Mouse (Mus musculus) hindbrain, embryonic 15.5 days (tissue): ENCODE results near the gene Tmem9. TPM values are rescaled to one million over a fixed set of nuclear protein-coding genes. Genes with fewer than 3 reads are reported as not detected.
A peak's percentile ranks its signal among the peaks of the same experiment; 100 is the strongest.

Experiments used
- ATAC-seq: fragments of 200-750 bp; cut with Nextera tagmentation; 2 replicates; pipeline ENCODE4 v1.8.0; 2017; ENCODE audit warnings: low read depth, moderate number of reproducible peaks, moderate TSS enrichment; ENCODE audit not compliant: low FRiP score
- H3K27ac ChIP-seq: fragments of 300-500 bp; sonication (generic); replicated peaks from 2 replicates; pipeline ENCODE4 v1.5.1; 2015; ENCODE audit warnings: mild to moderate bottlenecking, inconsistent platforms
- H3K27me3 ChIP-seq: fragments of 300-500 bp; sonication (generic); 2 replicates; pipeline ENCODE4 v1.6.1; 2015; ENCODE audit warnings: control low read depth, inconsistent platforms
- H3K36me3 ChIP-seq: fragments of 300-500 bp; sonication (generic); 2 replicates; pipeline ENCODE4 v1.6.1; 2015; ENCODE audit warnings: control low read depth, inconsistent platforms
- H3K4me1 ChIP-seq: fragments of 300-500 bp; sonication (generic); replicated peaks from 2 replicates; pipeline ENCODE4 v1.6.1; 2015; ENCODE audit warnings: control low read depth, inconsistent platforms
- H3K4me2 ChIP-seq: fragments of 300-500 bp; sonication (generic); 2 replicates; pipeline ENCODE4 v1.6.1; 2015; ENCODE audit warnings: moderate library complexity, mild to moderate bottlenecking, inconsistent platforms
- H3K4me3 ChIP-seq: fragments of 300-500 bp; sonication (generic); 2 replicates; pipeline ENCODE4 v1.5.1; 2015; ENCODE audit warnings: mild to moderate bottlenecking, inconsistent platforms
- H3K9ac ChIP-seq: fragments of 300-500 bp; sonication (generic); 2 replicates; pipeline ENCODE4 v1.6.1; 2015; ENCODE audit warnings: inconsistent platforms
- H3K9me3 ChIP-seq: fragments of 300-500 bp; sonication (generic); 2 replicates; pipeline ENCODE4 v1.6.1; 2016; ENCODE audit warnings: control low read depth, inconsistent platforms
- WGBS: fragments of 180-500 bp; shearing (Covaris S2); methylation state at CpG from one replicate; pipeline ENCODE4 v1.1.7; 2015; 5-methylcytosine and 5-hydroxymethylcytosine counted together
- polyA plus RNA-seq: library from polyadenylated mRNA; unstranded; fragments of >200 nt; fragmentation: Nextera tagmentation; extraction: Ambion mirVana; gene quantifications from 2 replicates; pipeline ENCODE4 v1.2.1, GENCODE M21; 2015

Tmem9 gene
- polyA plus RNA-seq, 1 experiment from 2014 or later, result 178 TPM

- Histone ChIP-seq H3K27ac (no peak overlapping the region), H3K4me3 (no peak overlapping the region), H3K9ac (no peak overlapping the region), H3K4me1 (no peaks in the 10 kb centered on the region), H3K27me3 (0 out of 2 replicates have a peak, but pooled peaks cover 2% of the 10 kb centered on the region), H3K4me2 (no peak overlapping the region), H3K36me3 (no peaks in the 10 kb centered on the region), H3K9me3 (no peaks in the 10 kb centered on the region)
- ATAC-seq, result no peak
- 94% methylated on average over 2 of the region's 2 CpGs for WGBS
These were observed 6.5 kb upstream of the Tmem9 start for GRCm38 (mm10) chr1:136001438-136001837.

GRCm38 (mm10) chr1:136006292-136006748 is 1.6 kb upstream of the Tmem9 start, which contains the start of gene Igfn1:
Igfn1 (minus strand) TSS chr1:136006342.
- Histone ChIP-seq H3K9me3 (no peaks in the 10 kb centered on the region), H3K4me2 (peak within 1 kb of the TSS; percentile 62), H3K4me3 (no peak within 1 kb of the TSS), H3K36me3 (no peaks in the 10 kb centered on the region), H3K27me3 (peaks cover 12% of the 10 kb centered on the region; the same call in 1 of the 2 replicates), H3K9ac (no peak within 1 kb of the TSS), H3K27ac (no peak within 1 kb of the TSS), H3K4me1 (peaks cover 13% of the 10 kb centered on the region; the same call in 1 of the 2 replicates)
- no peak for ATAC-seq
- 70% methylated on average over 3 of the region's 3 CpGs for WGBS

GRCm38 (mm10) chr1:136008159-136008533 is 196 bp downstream of the Tmem9 start:
- Histone ChIP-seq H3K27ac (no peak overlapping the region), H3K4me2 (peak overlapping the region; percentile 62), H3K9me3 (no peaks in the 10 kb centered on the region), H3K27me3 (peaks cover 12% of the 10 kb centered on the region; the same call in 1 of the 2 replicates), H3K4me1 (peaks cover 13% of the 10 kb centered on the region; the same call in 1 of the 2 replicates), H3K36me3 (no peaks in the 10 kb centered on the region), H3K4me3 (peak overlapping the region; percentile 36), H3K9ac (no peak overlapping the region)
- peak; percentile 34; the same call in 1 of the 2 replicates for ATAC-seq
- 23% methylated on average over 8 of the region's 8 CpGs for WGBS

- no peak overlapping the region for H3K4me2 ChIP-seq
- H3K36me3 ChIP-seq, result no peaks in the 10 kb centered on the region
- ATAC-seq, result no peak
- H3K27ac ChIP-seq, result no peak overlapping the region
- peaks cover 13% of the 10 kb centered on the region; the same call in 1 of the 2 replicates for H3K4me1 ChIP-seq
- H3K9ac ChIP-seq, result no peak overlapping the region
- no peaks in the 10 kb centered on the region for H3K9me3 ChIP-seq
- peaks cover 12% of the 10 kb centered on the region; the same call in 1 of the 2 replicates for H3K27me3 ChIP-seq
- 96% methylated on average over 4 of the region's 4 CpGs for WGBS
- H3K4me3 ChIP-seq, result no peak overlapping the region
These were observed 2.3 kb downstream of the Tmem9 start for GRCm38 (mm10) chr1:136010247-136010646.

GRCm38 (mm10) chr1:136013513-136013912 is 5.6 kb downstream of the Tmem9 start:
- Histone ChIP-seq H3K4me3 (no peak overlapping the region), H3K27me3 (0 out of 2 replicates have a peak, but pooled peaks cover 3% of the 10 kb centered on the region), H3K4me2 (no peak overlapping the region), H3K36me3 (no peaks in the 10 kb centered on the region), H3K9me3 (no peaks in the 10 kb centered on the region), H3K27ac (no peak overlapping the region; the same call in 1 of the 2 replicates), H3K9ac (no peak overlapping the region), H3K4me1 (peaks cover 7% of the 10 kb centered on the region)
- no peak for ATAC-seq
- WGBS, result 86% methylated on average over 4 of the region's 4 CpGs

GRCm38 (mm10) chr1:136014796-136015502 is 7.0 kb downstream of the Tmem9 start:
- peaks cover 2% of the 10 kb centered on the region; the same call in 1 of the 2 replicates for H3K36me3 ChIP-seq
- 88% methylated on average over 2 of the region's 2 CpGs for WGBS
- H3K4me2 ChIP-seq, result no peak overlapping the region
- ATAC-seq, result no peak
- H3K27ac ChIP-seq, result no peak overlapping the region
- H3K9me3 ChIP-seq, result no peaks in the 10 kb centered on the region
- no peak overlapping the region for H3K4me3 ChIP-seq
- H3K27me3 ChIP-seq, result no peaks in the 10 kb centered on the region
- no peak overlapping the region for H3K9ac ChIP-seq
- H3K4me1 ChIP-seq, result peaks cover 20% of the 10 kb centered on the region

GRCm38 (mm10) chr1:136017307-136017706 is 9.4 kb downstream of the Tmem9 start:
- Histone ChIP-seq H3K36me3 (peaks cover 20% of the 10 kb centered on the region), H3K9ac (no peak overlapping the region), H3K27me3 (no peaks in the 10 kb centered on the region), H3K4me1 (peaks cover 20% of the 10 kb centered on the region), H3K4me3 (peak overlapping the region; percentile 78; the same call in 1 of the 2 replicates), H3K4me2 (peak overlapping the region; percentile 80; the same call in 1 of the 2 replicates), H3K9me3 (no peaks in the 10 kb centered on the region), H3K27ac (peak overlapping the region; percentile 49)
- WGBS, result 76% methylated on average over 2 of the region's 2 CpGs
- no peak for ATAC-seq

GRCm38 (mm10) chr1:136017907-136018313 is 10.0 kb downstream of the Tmem9 start:
- Histone ChIP-seq H3K4me1 (peaks cover 20% of the 10 kb centered on the region), H3K27ac (peak overlapping the region; percentile 83), H3K9me3 (no peaks in the 10 kb centered on the region), H3K4me2 (peak overlapping the region; percentile 80), H3K9ac (peak overlapping the region; percentile 81), H3K4me3 (peak overlapping the region; percentile 78), H3K36me3 (peaks cover 20% of the 10 kb centered on the region), H3K27me3 (no peaks in the 10 kb centered on the region)
- peak; percentile 100 for ATAC-seq
- under 1% methylated on average over 22 of the region's 22 CpGs for whole genome bisulfite sequencing

GRCm38 (mm10) chr1:136018390-136019189 is 10.6 kb downstream of the Tmem9 start:
- Histone ChIP-seq H3K27me3 (no peaks in the 10 kb centered on the region), H3K9ac (peak overlapping the region; percentile 81), H3K36me3 (peaks cover 26% of the 10 kb centered on the region), H3K4me2 (peak overlapping the region; percentile 80), H3K4me1 (peaks cover 20% of the 10 kb centered on the region), H3K4me3 (peak overlapping the region; percentile 78), H3K9me3 (no peaks in the 10 kb centered on the region), H3K27ac (peak overlapping the region; percentile 83)
- WGBS, result 5% methylated on average over 24 of the region's 24 CpGs
- ATAC-seq, result peak; percentile 24

GRCm38 (mm10) chr1:136030201-136030600 is 22.3 kb downstream of the Tmem9 start:
- H3K4me3 ChIP-seq, result no peak overlapping the region
- no peak overlapping the region for H3K4me2 ChIP-seq
- peaks cover 62% of the 10 kb centered on the region for H3K36me3 ChIP-seq
- no peak overlapping the region for H3K9ac ChIP-seq
- WGBS, result 66% methylated on average over 7 of the region's 7 CpGs
- H3K27me3 ChIP-seq, result no peaks in the 10 kb centered on the region
- no peak overlapping the region for H3K27ac ChIP-seq
- no peak for ATAC-seq
- no peaks in the 10 kb centered on the region for H3K4me1 ChIP-seq
- H3K9me3 ChIP-seq, result no peaks in the 10 kb centered on the region

GRCm38 (mm10) chr1:136031697-136032096 is 23.7 kb downstream of the Tmem9 start:
- ATAC-seq, result no peak
- no peaks in the 10 kb centered on the region for H3K4me1 ChIP-seq
- no peak overlapping the region for H3K4me2 ChIP-seq
- H3K36me3 ChIP-seq, result peaks cover 57% of the 10 kb centered on the region
- H3K9ac ChIP-seq, result no peak overlapping the region
- WGBS, result 79% methylated on average over 8 of the region's 8 CpGs
- H3K27ac ChIP-seq, result no peak overlapping the region
- no peak overlapping the region for H3K4me3 ChIP-seq
- no peaks in the 10 kb centered on the region for H3K9me3 ChIP-seq
- no peaks in the 10 kb centered on the region for H3K27me3 ChIP-seq

- ATAC-seq, result no peak
These were observed 25.0 kb downstream of the Tmem9 start for GRCm38 (mm10) chr1:136032961-136033360.

More at GRCm38 (mm10) chr1:136032961-136033360, 25.0 kb downstream of the Tmem9 start:
- no peak overlapping the region for H3K27ac ChIP-seq
- no peaks in the 10 kb centered on the region for H3K9me3 ChIP-seq
- peaks cover 45% of the 10 kb centered on the region for H3K36me3 ChIP-seq
- no peaks in the 10 kb centered on the region for H3K4me1 ChIP-seq
- H3K4me2 ChIP-seq, result no peak overlapping the region
- H3K27me3 ChIP-seq, result no peaks in the 10 kb centered on the region
- WGBS, result 68% methylated on average over 7 of the region's 7 CpGs
- H3K9ac ChIP-seq, result no peak overlapping the region
- no peak overlapping the region for H3K4me3 ChIP-seq
